Mouse (Mus musculus) retina, adult 2 months (tissue): ENCODE measurements around the gene Enthd1.

Experiments used
- DNase-seq: peaks from one replicate; pipeline ENCODE4 v3.0.0-alpha.2; 2012; ENCODE audit warnings: low read depth, low spot score

Gene Enthd1

DNA sequence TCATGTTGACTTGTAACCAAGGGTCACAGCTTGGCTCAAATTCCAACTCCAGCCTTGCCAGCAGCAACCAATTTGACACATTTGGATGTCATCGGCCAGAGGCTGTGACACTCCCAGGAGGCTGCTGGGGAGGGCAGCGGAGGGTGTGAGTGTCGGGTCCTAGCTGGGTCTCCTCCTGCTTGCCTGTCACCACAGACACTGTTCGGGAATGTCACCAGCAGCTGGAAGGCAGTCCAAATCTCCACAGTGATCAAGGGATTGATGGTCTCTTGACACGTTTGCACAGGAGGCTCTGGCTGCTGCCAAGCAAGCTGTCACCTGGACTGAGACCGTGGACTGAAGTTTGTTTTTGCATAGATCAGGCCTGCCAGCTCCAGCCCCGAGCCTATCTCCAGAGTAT lies 154.3 kb downstream of the Enthd1 start:
- DNase-seq, result no peak

DNA sequence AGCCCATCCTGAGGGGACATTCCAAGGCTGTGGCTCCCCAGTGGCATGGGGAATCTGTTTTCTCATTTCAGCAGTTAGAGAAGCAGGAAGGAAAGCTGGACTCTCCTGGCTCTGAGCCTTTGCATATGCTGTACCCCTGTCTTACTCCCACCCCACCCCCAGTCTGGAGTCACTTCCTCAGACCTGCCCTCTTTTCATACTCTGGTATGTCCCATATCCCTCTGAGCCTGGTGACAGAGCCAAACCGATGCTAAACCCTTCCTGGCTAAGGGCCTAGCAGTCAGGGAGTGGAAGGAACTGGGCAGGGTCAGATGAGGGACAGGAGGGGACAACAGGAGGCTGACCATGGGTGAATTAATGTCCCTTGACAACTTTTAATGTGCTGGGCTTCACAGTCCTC lies 157.1 kb downstream of the Enthd1 start:
- DNase-seq, result no peak
